Mouse (Mus musculus) lung, postnatal 0 days (tissue): ENCODE measurements around the gene Crocc. TPM values are rescaled to one million over a fixed set of nuclear protein-coding genes. Genes with fewer than 3 reads are reported as not detected.

Experiments used
- ATAC-seq: fragments of 200-750 bp; cut with Nextera tagmentation; 2 replicates; pipeline ENCODE4 v1.8.0; 2017; ENCODE audit warnings: moderate library complexity
- DNase-seq: peaks from one replicate; pipeline ENCODE4 v3.0.0-alpha.2; 2016; ENCODE audit warnings: low spot score
- H3K27ac ChIP-seq: fragments of 300-500 bp; sonication (generic); 2 replicates; pipeline ENCODE4 v1.5.1; 2014; ENCODE audit warnings: antibody characterized with exemption, mild to moderate bottlenecking, low read length, mixed read lengths
- H3K27me3 ChIP-seq: fragments of 300-500 bp; sonication (generic); replicated peaks from 2 replicates; pipeline ENCODE4 v1.6.1; 2014; ENCODE audit warnings: low read length, mixed read lengths; ENCODE audit not compliant: insufficient read depth
- H3K36me3 ChIP-seq: fragments of 300-500 bp; sonication (generic); 2 replicates; pipeline ENCODE4 v1.6.1; 2014; ENCODE audit warnings: low read length, mixed read lengths; ENCODE audit not compliant: insufficient read depth
- H3K4me1 ChIP-seq: fragments of 300-500 bp; sonication (generic); 2 replicates; pipeline ENCODE4 v1.6.1; 2014; ENCODE audit warnings: antibody characterized with exemption, low read depth, low read length, mixed read lengths; ENCODE audit not compliant: insufficient read depth
- H3K4me2 ChIP-seq: fragments of 300-500 bp; sonication (generic); replicated peaks from 2 replicates; pipeline ENCODE4 v1.6.1; 2014; ENCODE audit warnings: low read depth, mild to moderate bottlenecking, low read length, moderate library complexity, mixed read lengths
- H3K4me3 ChIP-seq: fragments of 300-500 bp; sonication (generic); 2 replicates; pipeline ENCODE4 v1.5.1; 2014; ENCODE audit warnings: low read depth, low read length
- H3K9ac ChIP-seq: fragments of 300-500 bp; sonication (generic); replicated peaks from 2 replicates; pipeline ENCODE4 v1.6.1; 2014; ENCODE audit warnings: low read depth, mild to moderate bottlenecking
- H3K9me3 ChIP-seq: fragments of 300-500 bp; sonication (generic); 2 replicates; pipeline ENCODE4 v1.6.1; 2016; ENCODE audit warnings: low read length, mixed read lengths
- CTCF ChIP-seq: IDR thresholded peaks from 2 replicates; pipeline ENCODE4 v1.5.1; 2016; ENCODE audit warnings: antibody characterized with exemption, mild to moderate bottlenecking
- EP300 ChIP-seq: IDR thresholded peaks from 2 replicates; pipeline ENCODE4 v1.6.1; 2016; ENCODE audit warnings: antibody characterized with exemption, mild to moderate bottlenecking, control low read depth
- WGBS: fragments of 180-500 bp; shearing (Covaris S2); extraction: QIAGEN DNeasy Blood & Tissue Kit; methylation state at CpG from one replicate; pipeline ENCODE4 v1.1.7; 2014; 5-methylcytosine and 5-hydroxymethylcytosine counted together
- polyA plus RNA-seq: library from polyadenylated mRNA; unstranded; fragments of >200 nt; fragmentation: Nextera tagmentation; extraction: Ambion mirVana; gene quantifications from 2 replicates; pipeline ENCODE4 v1.2.1, GENCODE M21; 2015

Gene Crocc
- polyA plus RNA-seq, 1 experiment from 2014 or later: 2.3 TPM

DNA sequence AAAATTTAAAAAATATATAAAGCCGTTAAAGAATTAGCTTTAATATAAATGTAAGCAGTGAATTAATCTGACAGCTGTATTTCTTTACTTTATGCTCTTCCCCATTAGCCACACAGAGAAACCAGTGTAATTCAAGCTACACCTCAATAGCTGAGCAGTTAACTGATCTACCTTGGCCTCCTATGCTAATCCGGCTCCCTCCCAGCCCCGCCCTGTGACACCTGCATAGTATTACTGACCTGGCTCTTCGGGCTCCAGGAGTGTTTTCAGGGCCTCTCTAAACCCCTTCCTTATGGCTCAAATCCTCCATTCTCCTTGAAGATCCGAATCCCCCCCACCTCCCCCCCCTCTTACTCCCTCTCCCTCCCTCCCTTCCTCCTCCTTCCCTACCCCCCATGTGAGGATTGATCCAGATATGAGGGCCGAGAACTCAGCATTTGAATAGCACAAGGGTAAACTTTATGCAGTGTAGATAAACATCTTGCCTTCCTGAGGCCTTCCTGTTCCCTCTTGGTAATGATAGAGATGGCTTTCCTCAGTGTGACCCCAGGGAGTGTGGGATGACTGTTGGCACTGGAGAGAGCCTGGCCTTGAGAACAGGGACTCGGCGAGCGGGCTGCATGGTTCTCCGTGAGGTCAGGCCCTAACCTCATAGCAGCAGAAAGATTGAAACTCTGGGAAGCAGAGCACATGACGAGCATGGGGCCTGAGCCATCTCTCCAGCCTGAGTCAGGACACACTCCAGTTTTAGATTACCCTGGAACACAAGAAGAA, 92.8 kb downstream of the Crocc start:
- Histone ChIP-seq H3K4me1 (peaks cover 1% of the 10 kb centered on the region; the same call in 1 of the 2 replicates), H3K4me2 (no peak overlapping the region), H3K36me3 (peaks cover 28% of the 10 kb centered on the region), H3K4me3 (no peak overlapping the region), H3K27me3 (no peaks in the 10 kb centered on the region), H3K9ac (no peak overlapping the region), H3K9me3 (no peaks in the 10 kb centered on the region), H3K27ac (no peak overlapping the region)
- DNase-seq: no peak
- ATAC-seq: no peak; the same call in 1 of the 2 replicates
- 77% methylated on average over 11 of the region's 11 CpGs for WGBS
- TF ChIP-seq CTCF: no peak
- TF ChIP-seq EP300: peak; percentile 26; the same call in 1 of the 2 replicates

Other genes with a start within 250 kb of the Crocc start
- 0.35 and 0.50 TPM in 2 replicates for gene Padi3, start 249.9 kb downstream of the Crocc start, polyA plus RNA-seq
- 0.17 and 0.20 TPM in 2 replicates for gene Padi1, start 214.8 kb downstream of the Crocc start, polyA plus RNA-seq
- gene Padi2, start 154.2 kb downstream of the Crocc start, polyA plus RNA-seq: 0.63 and 0.94 TPM in 2 replicates
- gene Sdhb, start 99.3 kb downstream of the Crocc start, polyA plus RNA-seq: 251 and 275 TPM in 2 replicates
- 34.2 and 34.4 TPM in 2 replicates for gene Atp13a2, start 73.7 kb downstream of the Crocc start, polyA plus RNA-seq
- gene Mfap2, start 50.1 kb downstream of the Crocc start, polyA plus RNA-seq: 398 and 422 TPM in 2 replicates
- gene Necap2, start 17.8 kb upstream of the Crocc start, polyA plus RNA-seq: 102 and 110 TPM in 2 replicates
- 0.13 and 0.27 TPM in 2 replicates for gene Spata21, start 27.8 kb upstream of the Crocc start, polyA plus RNA-seq
- 29.3 and 33.4 TPM in 2 replicates for gene Szrd1, start 79.2 kb upstream of the Crocc start, polyA plus RNA-seq
- 11.1 and 12.7 TPM in 2 replicates for gene Fbxo42, start 87.4 kb upstream of the Crocc start, polyA plus RNA-seq
- 2.0 and 2.4 TPM in 2 replicates for gene Rsg1, start 153.4 kb upstream of the Crocc start, polyA plus RNA-seq
- 2.9 and 3.8 TPM in 2 replicates for gene Arhgef19, start 178.9 kb upstream of the Crocc start, polyA plus RNA-seq
- gene Epha2, start 240.7 kb upstream of the Crocc start, polyA plus RNA-seq: 9.7 and 10.3 TPM in 2 replicates